ENCODE assay signal across 23 mouse cellular contexts in the genomic region with DNA sequence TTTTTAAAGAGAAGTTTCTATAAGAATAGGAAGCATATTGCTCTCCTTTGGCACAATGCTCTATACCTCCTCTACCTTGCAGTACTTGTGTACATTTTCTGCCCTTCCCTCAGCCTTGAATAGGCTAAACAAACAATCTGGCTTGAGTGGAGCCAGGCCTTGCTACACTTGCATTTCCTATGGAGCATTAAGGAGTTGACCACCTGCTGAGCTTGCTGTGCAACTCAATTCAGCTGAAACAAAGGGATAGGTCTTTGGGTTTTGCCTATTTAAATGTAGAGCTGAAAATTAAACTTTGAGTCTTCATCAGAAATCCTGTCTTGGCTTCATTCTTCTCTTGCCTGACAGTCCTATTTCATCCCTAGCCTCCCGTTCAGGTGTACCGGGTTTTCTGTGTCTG.
"Had no signal": no experiment of that assay in that cellular context is flagged by ENCODE, and none has a peak within 500 bp of the region (broad histone marks: within the 10 kb centered on the region; RNA-seq: fewer than 3 reads in every experiment).

No protein-coding gene starts in this region.

- H3K9me3 ChIP-seq: intestine, embryonic 15.5 days; kidney, embryonic 15.5 days; limb, embryonic 12.5 days; limb, embryonic 15.5 days; midbrain, embryonic 12.5 days; midbrain, embryonic 15.5 days; neural tube, embryonic 13.5 days had no signal

- H3K9ac ChIP-seq: intestine, embryonic 15.5 days; kidney, embryonic 15.5 days; limb, embryonic 12.5 days; limb, embryonic 15.5 days; liver, embryonic 14.5 days; liver, postnatal 0 days; midbrain, embryonic 12.5 days; midbrain, embryonic 15.5 days; neural tube, embryonic 13.5 days had no signal

- H3K27me3 ChIP-seq: intestine, embryonic 15.5 days; kidney, embryonic 15.5 days; limb, embryonic 12.5 days; limb, embryonic 15.5 days; midbrain, embryonic 12.5 days; midbrain, embryonic 15.5 days; neural tube, embryonic 13.5 days had no signal

- H3K4me1 ChIP-seq: intestine, embryonic 15.5 days; limb, embryonic 15.5 days; midbrain, embryonic 15.5 days had no signal

- ATAC-seq: intestine, embryonic 15.5 days; liver, postnatal 0 days; midbrain, embryonic 15.5 days had no signal

- H3K27ac ChIP-seq: intestine, embryonic 15.5 days; kidney, embryonic 15.5 days; left cerebral cortex, adult 2 months; limb, embryonic 12.5 days; limb, embryonic 15.5 days; liver, embryonic 14.5 days; macrophage; midbrain, embryonic 12.5 days; midbrain, embryonic 15.5 days; neural tube, embryonic 13.5 days had no signal

- H3K4me3 ChIP-seq: intestine, embryonic 15.5 days; kidney, embryonic 15.5 days; left cerebral cortex, adult 2 months; limb, embryonic 12.5 days; limb, embryonic 15.5 days; midbrain, embryonic 12.5 days; midbrain, embryonic 15.5 days; neural tube, embryonic 13.5 days had no signal

- DNase-seq: kidney, adult 11 months; kidney, adult 8-10 months; kidney, postnatal 10 days; kidney, postnatal 36 days; layer of hippocampus, postnatal 36 days; left cerebral cortex, postnatal 4 days; liver, postnatal 0 days; retina, postnatal 1 day; right cerebral cortex, postnatal 25 days; spleen, adult 18-20 months; thymus, adult 2 months; thymus, postnatal 14 days had no signal

- H3K36me3 ChIP-seq: intestine, embryonic 15.5 days; kidney, embryonic 15.5 days; limb, embryonic 12.5 days; limb, embryonic 15.5 days; midbrain, embryonic 12.5 days; midbrain, embryonic 15.5 days; neural tube, embryonic 13.5 days had no signal

- H3K4me2 ChIP-seq: intestine, embryonic 15.5 days; kidney, embryonic 15.5 days; limb, embryonic 12.5 days; limb, embryonic 15.5 days; liver, embryonic 11.5 days; midbrain, embryonic 12.5 days; midbrain, embryonic 15.5 days; neural tube, embryonic 13.5 days had no signal
